Mouse (Mus musculus) kidney, adult 2 months (tissue): ENCODE measurements around the gene Ncoa1.

Source experiments
- CTCF ChIP-seq: fragments of 200-500 bp; conservative IDR thresholded peaks from 2 replicates; pipeline ENCODE4 v1.5.1; 2011; ENCODE audit warnings: low read depth, mild to moderate bottlenecking, control low read depth, low read length, moderate library complexity, mixed read lengths; ENCODE audit not compliant: insufficient read depth, insufficient read length
- POLR2A ChIP-seq: fragments of 200-500 bp; IDR thresholded peaks from one replicate; pipeline ENCODE4 v1.6.1; 2011; ENCODE audit warnings: low read depth, low read length, control low read depth

DNA sequence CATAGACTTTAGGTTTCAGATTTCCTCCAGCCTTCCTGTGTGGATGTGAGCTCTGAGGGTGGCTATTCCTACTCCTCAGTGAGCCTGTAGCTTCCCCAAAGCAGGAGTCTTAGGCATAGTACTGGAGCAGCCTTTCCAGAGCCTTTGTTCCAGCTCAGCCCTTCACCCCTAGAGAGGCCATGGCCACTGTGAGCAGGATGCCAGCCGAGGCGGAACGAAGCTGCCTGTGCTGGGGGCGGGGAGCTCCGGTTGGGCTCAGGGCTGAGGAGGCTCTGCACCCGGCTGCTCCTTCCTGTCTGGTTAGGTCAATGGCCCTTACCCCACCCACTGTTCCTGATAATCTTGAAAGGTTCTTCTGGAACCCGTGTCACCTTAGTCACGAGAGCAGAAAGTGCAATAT lies 264.1 kb downstream of the Ncoa1 start:
- TF ChIP-seq POLR2A, result no peak
- TF ChIP-seq CTCF, result no peak
